Mouse (Mus musculus) bone marrow macrophage, adult 2 months (primary cell): ENCODE data around the gene Cdk18. TPM values are rescaled to one million over a fixed set of nuclear protein-coding genes. Genes with fewer than 3 reads are reported as not detected.

Experiments used
- H3K27ac ChIP-seq: 2 replicates; pipeline ENCODE4 v1.5.1; 2012; ENCODE audit warnings: low read depth, low read length; ENCODE audit not compliant: insufficient read depth
- H3K4me1 ChIP-seq: 2 replicates; pipeline ENCODE4 v1.6.1; 2012; ENCODE audit warnings: low read length; ENCODE audit not compliant: control insufficient read depth, insufficient read depth
- H3K4me3 ChIP-seq: 2 replicates; pipeline ENCODE4 v1.5.1; 2012; ENCODE audit warnings: mild to moderate bottlenecking, low read length, moderate library complexity; ENCODE audit not compliant: insufficient read depth
- CTCF ChIP-seq: IDR thresholded peaks from 2 replicates; pipeline ENCODE4 v1.5.1; 2012; ENCODE audit warnings: low read depth, mild to moderate bottlenecking, low read length, moderate library complexity
- POLR2A ChIP-seq: IDR thresholded peaks from 2 replicates; pipeline ENCODE4 v1.6.1; 2012; ENCODE audit warnings: mild to moderate bottlenecking, low read depth, low read length, borderline replicate concordance
- polyA plus RNA-seq: library from polyadenylated mRNA; stranded (reverse); fragments of >200 nt; gene quantifications from 2 replicates; pipeline ENCODE4 v1.2.4, GENCODE M21; 2012; ENCODE audit not compliant: missing spikeins, insufficient read depth, insufficient read length

Gene Cdk18
- polyA plus RNA-seq, 1 experiment: 65.3 TPM

DNA sequence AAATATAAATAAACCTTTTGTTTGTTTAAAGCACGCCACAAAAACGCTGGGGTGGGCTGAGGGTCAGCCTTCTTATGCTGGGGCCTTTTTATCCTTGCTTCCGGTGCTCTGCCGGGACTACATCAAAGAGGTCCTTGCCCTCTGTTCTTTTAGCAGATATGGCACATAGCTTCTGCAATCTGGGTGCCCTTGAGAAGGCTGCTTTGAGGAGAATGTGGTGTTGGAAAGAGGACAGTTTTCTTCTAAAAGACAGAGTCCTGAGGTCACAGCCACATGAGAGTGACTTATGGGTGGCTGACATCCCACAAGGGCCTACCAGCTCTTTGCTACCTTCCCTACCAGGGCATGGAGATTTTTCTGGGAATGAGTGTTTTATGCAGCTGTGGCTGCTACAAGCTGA is 1.1 kb upstream of the Cdk18 start:
- TF ChIP-seq CTCF: no peak
- no peak for TF ChIP-seq POLR2A
- peaks cover 31% of the 10 kb centered on the region for H3K4me1 ChIP-seq
- H3K27ac ChIP-seq: no peak overlapping the region
- H3K4me3 ChIP-seq: no peak overlapping the region

DNA sequence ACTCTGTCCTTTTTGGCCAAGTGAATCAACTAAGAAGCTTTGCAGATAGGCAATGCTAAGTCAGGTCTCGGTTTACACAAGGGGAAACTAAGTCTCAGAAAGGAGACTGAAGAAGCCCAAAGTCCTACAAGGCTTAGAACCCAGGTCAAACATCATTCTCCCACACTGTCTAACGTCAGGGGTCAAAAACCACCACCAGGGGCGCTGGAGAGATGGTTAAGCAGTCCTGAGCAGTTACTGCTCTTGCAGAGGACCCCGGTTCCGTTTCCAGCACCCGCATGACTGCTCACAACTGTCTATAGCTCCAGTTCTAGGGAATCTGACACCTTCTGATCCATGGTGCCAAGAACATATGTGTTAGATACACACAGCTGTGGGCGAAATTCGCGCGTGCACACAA is 687 bp upstream of the Cdk18 start:
- Histone ChIP-seq H3K27ac (peak overlapping the region; percentile 48), H3K4me1 (peaks cover 35% of the 10 kb centered on the region), H3K4me3 (peak overlapping the region; percentile 41)
- TF ChIP-seq CTCF (peak; percentile 42; the same call in 1 of the 2 replicates), POLR2A (no peak)

DNA sequence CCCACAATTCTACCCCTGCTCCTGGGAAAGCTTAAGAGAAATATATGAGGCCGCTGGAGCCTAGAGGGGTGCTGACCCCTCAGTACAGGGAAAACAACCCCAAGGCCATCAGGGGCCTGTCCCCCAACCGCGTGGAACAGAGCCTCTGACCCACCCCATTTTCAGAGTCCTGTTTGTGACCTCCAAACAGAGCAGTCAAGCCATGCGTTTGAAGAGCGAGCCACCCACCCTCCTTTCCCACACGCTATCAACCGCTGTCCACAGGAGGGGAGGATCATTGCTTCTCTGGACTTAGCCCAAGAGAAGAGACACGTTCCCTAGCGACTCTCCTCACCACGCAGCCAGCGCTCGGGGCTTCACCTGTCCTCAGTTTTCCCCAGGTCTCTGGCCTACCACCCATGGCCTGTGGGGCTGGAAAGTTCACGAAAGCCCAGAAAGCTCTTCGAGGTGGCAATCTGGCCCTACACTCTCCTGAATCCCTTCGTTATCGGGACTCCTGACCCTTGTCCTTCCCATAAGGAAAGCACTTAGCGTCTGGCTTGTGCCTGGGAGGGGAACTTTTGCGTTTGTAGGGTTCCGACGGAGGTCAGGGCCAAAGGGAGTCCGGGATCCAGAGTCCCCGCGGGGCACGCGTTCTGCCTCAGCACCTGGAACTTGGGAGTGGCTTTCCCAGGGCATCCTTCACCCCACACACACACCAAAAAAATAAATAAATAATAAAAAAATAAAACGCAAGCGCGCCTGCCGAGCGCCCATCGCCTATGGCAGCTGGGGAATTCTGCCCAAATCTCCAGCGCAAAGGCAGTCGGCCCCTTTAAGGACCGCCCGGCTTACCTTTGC is 688 bp downstream of the Cdk18 start:
- TF ChIP-seq CTCF: no peak
- TF ChIP-seq POLR2A: peak; percentile 23; the same call in 1 of the 2 replicates
- Histone ChIP-seq H3K4me1 (peaks cover 43% of the 10 kb centered on the region), H3K27ac (peak overlapping the region; percentile 89), H3K4me3 (peak overlapping the region; percentile 92)

GRCm38 (mm10) chr1:132137935-132138575 is 1.4 kb downstream of the Cdk18 start:
- peaks cover 40% of the 10 kb centered on the region for H3K4me1 ChIP-seq
- TF ChIP-seq POLR2A (no peak), CTCF (no peak)
- peak overlapping the region; percentile 89 for H3K27ac ChIP-seq
- peak overlapping the region; percentile 92 for H3K4me3 ChIP-seq

DNA sequence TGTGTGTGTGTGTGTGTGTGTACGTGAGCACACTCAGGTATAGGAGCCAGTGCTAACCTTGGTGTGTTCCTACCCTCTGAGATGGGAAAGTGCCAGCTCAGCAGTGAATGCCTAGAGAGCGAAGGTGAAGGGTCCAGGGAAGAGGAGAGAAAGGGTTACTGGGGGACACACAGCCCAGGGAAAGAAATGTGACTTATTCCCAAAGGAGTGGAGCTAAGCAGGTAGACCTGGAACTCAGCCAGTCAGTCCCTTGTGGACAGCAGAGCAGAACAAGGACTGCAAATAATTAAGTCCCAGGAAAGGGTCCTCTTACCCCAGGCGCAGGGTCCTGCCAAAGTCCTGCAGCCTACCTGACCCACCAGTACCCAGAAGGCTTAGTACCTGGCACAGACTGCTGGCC is 2.6 kb downstream of the Cdk18 start:
- peak overlapping the region; percentile 92 for H3K4me3 ChIP-seq
- TF ChIP-seq CTCF (no peak), POLR2A (no peak)
- H3K4me1 ChIP-seq: peaks cover 38% of the 10 kb centered on the region
- peak overlapping the region; percentile 89 for H3K27ac ChIP-seq

DNA sequence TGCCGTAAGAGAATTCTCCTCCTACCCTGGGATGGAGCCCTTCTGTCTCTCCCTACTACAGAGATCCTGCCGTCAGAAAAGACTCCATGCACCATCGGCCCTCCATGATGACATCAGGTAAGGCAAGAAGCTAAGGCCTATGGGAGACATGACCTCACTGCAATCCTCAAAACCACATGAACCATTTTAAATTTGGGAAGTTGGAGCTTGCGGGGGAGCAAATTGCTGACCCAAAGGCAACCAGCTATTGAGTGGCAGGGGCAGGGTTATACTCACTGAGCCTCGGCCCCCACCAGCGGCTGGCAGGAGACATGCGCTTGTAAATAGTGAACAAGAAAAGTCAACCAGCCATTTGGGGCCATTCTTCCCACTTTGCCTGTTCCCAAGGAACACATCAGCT is 3.9 kb downstream of the Cdk18 start:
- Histone ChIP-seq H3K27ac (peak overlapping the region; percentile 72), H3K4me1 (peaks cover 38% of the 10 kb centered on the region), H3K4me3 (peak overlapping the region; percentile 5)
- no peak for TF ChIP-seq CTCF
- no peak for TF ChIP-seq POLR2A

DNA sequence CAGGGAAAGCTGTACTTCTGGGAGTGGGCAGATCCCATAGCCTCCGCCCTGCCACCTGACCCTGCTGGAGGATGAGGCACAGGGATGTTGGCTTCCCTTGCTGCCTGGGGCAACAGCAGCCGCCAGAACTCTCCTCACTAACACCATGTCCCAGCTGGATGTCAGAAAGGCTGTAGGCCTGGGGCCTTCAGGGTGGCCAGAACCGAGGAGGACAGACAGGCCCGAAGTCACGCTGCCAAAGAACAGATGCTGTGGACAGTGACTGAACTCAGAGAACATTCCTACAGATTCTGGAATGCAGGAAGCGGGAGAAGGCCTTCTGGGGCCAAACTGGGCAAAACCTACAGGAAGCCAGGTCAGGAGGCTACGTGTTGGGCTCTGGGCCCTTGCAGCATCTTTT is 11.2 kb downstream of the Cdk18 start:
- H3K27ac ChIP-seq: no peak overlapping the region

DNA sequence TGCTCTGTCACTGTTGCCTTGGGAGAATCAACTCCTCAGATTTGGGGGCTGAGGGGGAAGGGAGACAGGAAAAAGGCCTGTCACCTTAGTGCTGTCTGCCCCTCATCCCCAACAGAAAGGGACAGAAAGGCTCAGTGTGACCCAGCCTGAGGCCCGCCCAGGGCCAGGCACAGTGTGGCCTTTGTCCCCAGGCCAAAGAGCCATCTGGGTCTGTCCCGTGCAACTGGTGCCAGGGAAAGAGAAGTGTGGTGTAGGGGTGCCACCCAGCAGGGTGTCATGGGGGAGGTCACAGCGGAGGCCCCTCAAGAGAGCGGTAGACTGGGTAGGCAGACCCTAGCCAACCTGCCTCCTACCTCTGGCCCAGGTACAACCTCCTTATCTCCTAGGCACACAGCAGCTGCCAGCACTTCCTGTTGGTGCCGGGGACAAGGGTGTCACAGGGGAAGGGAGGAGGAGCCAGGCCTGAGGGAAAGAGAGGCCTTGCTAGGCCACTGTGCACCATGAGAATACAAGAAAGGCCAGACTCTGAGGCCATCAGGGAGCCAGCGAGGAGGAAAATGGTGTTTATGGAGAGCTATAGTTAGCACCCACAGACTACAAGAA is 13.6 kb downstream of the Cdk18 start:
- Histone ChIP-seq H3K27ac (no peak overlapping the region), H3K4me3 (no peak overlapping the region), H3K4me1 (peaks cover 44% of the 10 kb centered on the region)
- TF ChIP-seq POLR2A (no peak), CTCF (no peak)

More for the DNA sequence above, 11.2 kb downstream of the Cdk18 start:
- peaks cover 52% of the 10 kb centered on the region for H3K4me1 ChIP-seq
- no peak for TF ChIP-seq CTCF
- TF ChIP-seq POLR2A: no peak
- H3K4me3 ChIP-seq: no peak overlapping the region

DNA sequence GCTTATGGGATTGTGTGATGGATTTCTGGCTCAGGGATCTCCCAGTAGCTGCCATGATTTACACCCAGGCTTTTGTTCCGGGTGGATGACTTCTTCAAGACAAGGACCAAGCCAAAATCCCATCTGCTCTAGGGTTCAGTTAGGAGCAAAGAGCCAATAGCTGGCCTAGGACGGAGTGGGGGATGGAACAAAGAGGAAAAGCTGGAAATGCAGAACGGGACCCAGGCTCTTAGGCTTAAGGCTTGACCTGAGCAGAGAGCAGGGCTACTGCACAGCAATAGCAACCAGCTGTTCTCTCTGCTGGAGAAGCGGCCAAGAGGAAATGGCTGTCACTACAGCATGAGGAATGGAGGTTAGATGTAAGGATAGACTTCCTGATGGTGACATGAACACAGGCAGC is 14.2 kb downstream of the Cdk18 start:
- Histone ChIP-seq H3K4me1 (peaks cover 44% of the 10 kb centered on the region), H3K4me3 (no peak overlapping the region), H3K27ac (no peak overlapping the region)
- TF ChIP-seq POLR2A (no peak), CTCF (no peak)
